In the genomic region with DNA sequence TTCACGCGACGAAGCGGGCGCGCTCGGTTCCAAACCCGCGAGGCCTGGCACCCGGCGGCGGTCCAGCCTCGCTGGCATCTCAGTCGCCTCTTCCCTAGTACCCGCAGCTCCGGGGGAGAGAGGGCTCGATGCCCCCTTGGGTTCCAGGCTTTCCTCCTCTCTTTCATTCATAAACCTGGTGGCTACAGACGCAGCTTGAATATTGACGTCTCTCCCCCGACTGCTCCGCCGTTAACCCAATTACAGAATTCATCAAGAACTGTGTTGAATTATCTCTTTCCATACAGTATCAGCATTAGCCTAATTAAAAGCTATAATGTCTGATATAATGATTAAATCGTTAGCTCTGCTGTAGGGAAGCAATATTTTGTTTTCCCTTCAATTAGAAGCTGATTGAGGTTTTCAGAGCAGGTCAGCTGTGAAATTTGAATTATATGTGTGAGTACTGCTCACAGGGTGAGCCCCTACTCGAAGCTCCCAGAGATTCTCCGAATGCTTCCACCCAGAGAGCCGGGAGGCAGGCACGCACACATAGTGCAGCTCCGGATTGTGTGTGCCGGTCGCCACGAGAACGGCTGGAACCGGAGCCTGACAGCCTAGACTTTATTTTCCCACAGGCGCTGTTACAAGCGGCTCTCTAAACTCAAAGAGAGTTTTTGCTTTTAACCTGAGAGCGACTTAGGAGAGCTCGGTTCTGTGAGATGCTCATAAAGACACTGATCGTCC, we compare ENCODE assay signal across 13 mouse cellular contexts. TPM values are rescaled to one million over a fixed set of nuclear protein-coding genes. Genes with fewer than 3 reads are reported as not detected.
DNase-seq lines count a peak whose midpoint lies in the region; ATAC-seq and TF ChIP-seq lines count a peak whose summit lies in the region.
"Had no signal": no experiment of that assay in that cellular context is flagged by ENCODE, and none has a peak within 500 bp of the region (broad histone marks: within the 10 kb centered on the region; RNA-seq: fewer than 3 reads in every experiment).

No protein-coding gene starts in this region.

- peak overlapping the region; percentile 55; the same call in 1 of the 2 replicates for H3K27ac ChIP-seq in left cerebral cortex, adult 2 months
- H3K27ac ChIP-seq in forebrain, embryonic 10.5 days = peak overlapping the region; percentile 60
- no peak overlapping the region for H3K27ac ChIP-seq in hindbrain, embryonic 16.5 days (ENCODE audit: low read depth, low read length)
- no peak overlapping the region for H3K27ac ChIP-seq in heart, embryonic 10.5 days
- H3K27ac ChIP-seq: heart, embryonic 15.5 days; stomach, embryonic 15.5 days had no signal

- no peak for TF ChIP-seq CTCF in left cerebral cortex, adult 2 months (IDR thresholded peaks at IDR 0.05)

- WGBS in forebrain, embryonic 10.5 days = under 1% methylated on average over 38 of the region's 38 CpGs
- WGBS in hindbrain, embryonic 16.5 days = 3% methylated on average over 38 of the region's 38 CpGs
- WGBS in heart, embryonic 10.5 days = 2% methylated on average over 38 of the region's 38 CpGs

- H3K4me1 ChIP-seq in forebrain, embryonic 10.5 days = peaks cover 94% of the 10 kb centered on the region
- H3K4me1 ChIP-seq in hindbrain, embryonic 16.5 days (ENCODE audit: control insufficient read depth, insufficient read depth, low read depth, low read length) = peaks cover 9% of the 10 kb centered on the region
- H3K4me1 ChIP-seq in heart, embryonic 10.5 days = peaks cover 26% of the 10 kb centered on the region

- no peaks in the 10 kb centered on the region for H3K36me3 ChIP-seq in forebrain, embryonic 10.5 days (replicated peaks)
- no peaks in the 10 kb centered on the region for H3K36me3 ChIP-seq in hindbrain, embryonic 16.5 days (ENCODE audit: control insufficient read depth, insufficient read depth, low read length)
- no peaks in the 10 kb centered on the region for H3K36me3 ChIP-seq in heart, embryonic 10.5 days
- H3K36me3 ChIP-seq: heart, embryonic 15.5 days; stomach, embryonic 15.5 days had no signal

- H3K27me3 ChIP-seq in forebrain, embryonic 10.5 days (ENCODE audit: poor library complexity, severe bottlenecking) = peaks cover 100% of the 10 kb centered on the region
- peaks cover 54% of the 10 kb centered on the region for H3K27me3 ChIP-seq in hindbrain, embryonic 16.5 days (replicated peaks; ENCODE audit: control insufficient read depth, insufficient read depth, low read length)
- H3K27me3 ChIP-seq in heart, embryonic 10.5 days (ENCODE audit: insufficient read depth, poor library complexity, severe bottlenecking) = peaks cover 98% of the 10 kb centered on the region

- DNase-seq in left cerebral cortex, adult 2 months (ENCODE audit: extremely low spot score in 1 of 2, low spot score in 2 of 2) = no peak
- no peak for DNase-seq in left cerebral cortex, adult 18-20 months (ENCODE audit: low spot score in 2 of 2)
- DNase-seq in forebrain, embryonic 10.5 days (ENCODE audit: extremely low spot score, low spot score) = peak; percentile 50
- peak; percentile 50 for DNase-seq in retina, embryonic 14.5 days (ENCODE audit: low spot score)
- no peak for DNase-seq in adrenal gland, adult 2 months
- no peak for DNase-seq in heart, embryonic 10.5 days (ENCODE audit: low spot score)

- intact Hi-C loops in left cerebral cortex, adult 2 months (cut with DNase I) = loop anchor here (5.0 kb wide), 1 partner anchor 171 kb away; no protein-coding TSS in a partner anchor

- peak overlapping the region; percentile 38 for H3K4me2 ChIP-seq in hindbrain, embryonic 16.5 days (ENCODE audit: low read length)
- H3K4me2 ChIP-seq: heart, embryonic 15.5 days; stomach, embryonic 15.5 days had no signal

- H3K4me3 ChIP-seq in left cerebral cortex, adult 2 months = no peak overlapping the region
- peak overlapping the region; percentile 35 for H3K4me3 ChIP-seq in forebrain, embryonic 10.5 days
- no peak overlapping the region; the same call in 1 of the 2 replicates for H3K4me3 ChIP-seq in hindbrain, embryonic 16.5 days (ENCODE audit: low read length)
- H3K4me3 ChIP-seq in heart, embryonic 10.5 days = no peak overlapping the region
- H3K4me3 ChIP-seq: heart, embryonic 15.5 days; stomach, embryonic 15.5 days had no signal

- no peak for ATAC-seq in hindbrain, embryonic 16.5 days
- ATAC-seq in frontal cortex, adult (ENCODE audit: low TSS enrichment) = no peak

- no peak overlapping the region; the same call in 1 of the 2 replicates for H3K9ac ChIP-seq in hindbrain, embryonic 16.5 days (ENCODE audit: low read depth, low read length)
- H3K9ac ChIP-seq: heart, embryonic 15.5 days; stomach, embryonic 15.5 days had no signal

- no peaks in the 10 kb centered on the region for H3K9me3 ChIP-seq in forebrain, embryonic 10.5 days
- no peaks in the 10 kb centered on the region for H3K9me3 ChIP-seq in hindbrain, embryonic 16.5 days (ENCODE audit: control insufficient read depth, low read length)
- no peaks in the 10 kb centered on the region for H3K9me3 ChIP-seq in heart, embryonic 10.5 days
- H3K9me3 ChIP-seq: heart, embryonic 15.5 days; stomach, embryonic 15.5 days had no signal

RNA-seq across cellular contexts. Expression of a gene that starts 4.3 kb away (rescaled TPM):
- 10 to 100 TPM in 1 of 2 experiments, 1 to 10 TPM in 1; 9.5 to 11.6 TPM for total RNA-seq in left cerebral cortex, adult 2 months (2021)
- total RNA-seq in left cerebral cortex, adult 18-20 months (2021) = 10 to 100 TPM in 1 of 2 experiments, 1 to 10 TPM in 1; 9.4 to 10.6 TPM
- polyA plus RNA-seq in forebrain, embryonic 10.5 days (2016; fragmentation: Nextera tagmentation; extraction: Ambion mirVana) = 4.2 and 4.3 TPM in 2 replicates
- polyA plus RNA-seq in hindbrain, embryonic 16.5 days (2015; fragmentation: Nextera tagmentation; extraction: Ambion mirVana) = 1.2 and 1.4 TPM in 2 replicates
- not detected for total RNA-seq in adrenal gland, adult 2 months (2021)
- 0.04 TPM in 1 of 2 replicates, not detected in the other for polyA plus RNA-seq in adrenal gland, adult 2 months (2012; rRNA removed)
- polyA plus RNA-seq in heart, embryonic 10.5 days (2016; fragmentation: Nextera tagmentation; extraction: Ambion mirVana) = not detected in 2 replicates
- total RNA-seq: monocyte, adult 5-6 weeks had no signal
- polyA plus RNA-seq: heart, embryonic 15.5 days; kidney, embryonic 14.5 days; liver, embryonic 16.5 days; stomach, embryonic 15.5 days had no signal

Comparison
In these comparisons a context has a peak if more than half of its experiments do, and no peak if none do; other contexts are left out.
1. DNase-seq: peak in forebrain, embryonic 10.5 days (single experiment) and retina, embryonic 14.5 days (single experiment); none in left cerebral cortex, adult 2 months (0 of 2), left cerebral cortex, adult 18-20 months (0 of 2), adrenal gland, adult 2 months (single experiment) and heart, embryonic 10.5 days (single experiment).
2. H3K27ac ChIP-seq: peak in left cerebral cortex, adult 2 months (single experiment) and forebrain, embryonic 10.5 days (single experiment); none in hindbrain, embryonic 16.5 days (single experiment) and heart, embryonic 10.5 days (single experiment).